Mouse (Mus musculus) forebrain, embryonic 16.5 days (tissue): Measurements from ENCODE around the gene Sfmbt1. TPM values are rescaled to one million over a fixed set of nuclear protein-coding genes. Genes with fewer than 3 reads are reported as not detected.

ENCODE experiments used
- polyA plus RNA-seq: library from polyadenylated mRNA; unstranded; fragments of >200 nt; fragmentation: Nextera tagmentation; extraction: Ambion mirVana; gene quantifications from 2 replicates; pipeline ENCODE4 v1.2.1, GENCODE M21; 2015

Gene Sfmbt1
- polyA plus RNA-seq, 1 experiment from 2014 or later: 19.9 TPM

Other genes starting within 250 kb of the Sfmbt1 start
- gene Dcp1a, start 235.3 kb upstream of the Sfmbt1 start, polyA plus RNA-seq: 18.8 and 23.1 TPM in 2 replicates
- gene Cacna1d, start 223.4 kb upstream of the Sfmbt1 start, polyA plus RNA-seq: 6.2 and 9.5 TPM in 2 replicates
- gene Tkt, start 166.5 kb upstream of the Sfmbt1 start, polyA plus RNA-seq: 334 and 346 TPM in 2 replicates
- gene Prkcd, start 88.6 kb upstream of the Sfmbt1 start, polyA plus RNA-seq: 27.9 and 34.6 TPM in 2 replicates
- gene Rft1, start 60.5 kb upstream of the Sfmbt1 start, polyA plus RNA-seq: 7.2 and 8.5 TPM in 2 replicates
- gene Tmem110, start 110.7 kb downstream of the Sfmbt1 start, polyA plus RNA-seq: 18.3 and 21.6 TPM in 2 replicates
- 0.46 and 0.90 TPM in 2 replicates for gene Mustn1, start 164.4 kb downstream of the Sfmbt1 start, polyA plus RNA-seq
- gene Itih4, start 171.6 kb downstream of the Sfmbt1 start, polyA plus RNA-seq: not detected in 2 replicates
- 0.40 and 0.58 TPM in 2 replicates for gene Itih3, start 208.9 kb downstream of the Sfmbt1 start, polyA plus RNA-seq
- not detected in 2 replicates for gene Itih1, start 228.4 kb downstream of the Sfmbt1 start, polyA plus RNA-seq
- gene Nek4, start 236.5 kb downstream of the Sfmbt1 start, polyA plus RNA-seq: 19.6 and 20.4 TPM in 2 replicates